Mouse (Mus musculus): Measurements from ENCODE around the gene Btla. TPM values are rescaled to one million over a fixed set of nuclear protein-coding genes. Genes with fewer than 3 reads are reported as not detected.

Btla gene
- polyA plus RNA-seq, 1 experiment from 2014 or later, result 0.06 TPM

DNA sequence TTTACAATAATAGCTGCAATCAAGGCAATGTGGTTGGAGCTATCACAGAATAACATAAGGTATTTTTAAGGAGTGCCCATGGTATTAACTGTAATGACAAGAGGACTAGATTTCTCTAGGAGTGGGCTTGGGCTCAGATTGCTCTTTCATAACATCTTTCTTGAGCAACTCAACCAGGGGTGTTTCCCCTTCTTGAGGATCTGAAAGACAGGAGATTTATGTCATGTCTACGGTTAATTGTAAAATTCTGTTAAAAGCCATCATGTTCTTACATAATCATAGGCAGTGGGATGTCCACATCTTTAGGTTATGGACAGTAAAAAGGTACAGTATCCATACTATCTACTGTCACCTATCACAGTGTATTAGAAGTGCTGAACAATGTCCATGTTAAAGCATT is 7.2 kb downstream of the Btla start:
- H3K4me3 ChIP-seq (replicated peaks), result no peak overlapping the region
- 90% methylated on average over 1 of the region's 1 CpGs for WGBS
- no peaks in the 10 kb centered on the region for H3K9me3 ChIP-seq (replicated peaks)
- H3K9ac ChIP-seq, result no peak overlapping the region
- no peaks in the 10 kb centered on the region for H3K36me3 ChIP-seq
- no peaks in the 10 kb centered on the region for H3K4me1 ChIP-seq
- no peak for ATAC-seq (replicated peaks; ENCODE audit: low FRiP score)
- H3K27ac ChIP-seq, result no peak overlapping the region
- H3K4me2 ChIP-seq, result no peak overlapping the region
- H3K27me3 ChIP-seq, result no peaks in the 10 kb centered on the region

DNA sequence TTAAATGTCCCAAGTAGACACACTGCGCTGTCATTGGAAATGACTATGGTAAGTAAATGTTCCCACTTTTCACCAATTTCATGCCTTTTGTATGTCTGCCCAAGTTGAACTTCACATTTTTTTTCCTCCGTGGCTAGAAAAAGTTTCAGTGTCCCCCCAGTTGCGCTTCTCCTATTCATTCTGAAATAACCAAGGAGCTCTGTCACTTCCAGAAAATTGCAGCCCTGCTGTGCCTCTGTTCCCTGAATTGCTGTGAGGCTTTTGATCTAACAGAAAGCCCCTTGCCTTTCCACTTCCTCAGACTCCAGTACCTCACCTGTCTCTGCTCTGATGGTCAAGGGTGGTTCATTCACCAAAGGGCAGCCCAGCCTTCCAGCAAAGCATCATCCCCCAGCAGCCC is 8.9 kb downstream of the Btla start:
- Histone ChIP-seq H3K9me3 (replicated peaks) (no peaks in the 10 kb centered on the region), H3K4me1 (no peaks in the 10 kb centered on the region), H3K36me3 (no peaks in the 10 kb centered on the region), H3K27ac (no peak overlapping the region), H3K27me3 (no peaks in the 10 kb centered on the region), H3K4me3 (replicated peaks) (no peak overlapping the region), H3K9ac (no peak overlapping the region), H3K4me2 (no peak overlapping the region)
- 77% methylated on average over 3 of the region's 3 CpGs for WGBS
- no peak for ATAC-seq (replicated peaks; ENCODE audit: low FRiP score)

DNA sequence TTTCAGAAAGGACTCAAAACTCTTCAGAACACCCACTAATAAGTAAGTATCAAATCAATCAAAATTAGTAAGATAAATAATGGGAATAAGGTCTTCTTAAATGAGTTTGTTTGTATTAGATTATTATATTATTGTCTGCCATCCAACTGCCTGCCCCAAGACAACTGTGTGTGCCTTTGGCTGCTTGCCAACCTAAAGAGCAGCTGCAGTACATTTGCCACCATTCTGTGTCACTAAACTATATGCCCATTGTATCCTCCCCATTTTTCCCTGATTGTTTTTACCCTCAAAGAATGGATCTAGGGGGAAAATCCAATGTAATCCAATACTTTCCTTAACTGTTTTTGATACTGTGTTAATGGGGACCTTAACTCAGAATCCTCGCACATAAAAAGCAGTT is 18.6 kb downstream of the Btla start:
- no peak overlapping the region for H3K27ac ChIP-seq
- 88% methylated on average over 1 of the region's 1 CpGs for WGBS
- no peak for ATAC-seq (replicated peaks; ENCODE audit: low FRiP score)
- H3K36me3 ChIP-seq, result no peaks in the 10 kb centered on the region
- H3K4me3 ChIP-seq (replicated peaks), result no peak overlapping the region
- H3K9ac ChIP-seq, result no peak overlapping the region
- no peaks in the 10 kb centered on the region for H3K9me3 ChIP-seq (replicated peaks)
- H3K4me2 ChIP-seq, result no peak overlapping the region
- H3K27me3 ChIP-seq, result no peaks in the 10 kb centered on the region
- H3K4me1 ChIP-seq, result no peaks in the 10 kb centered on the region

DNA sequence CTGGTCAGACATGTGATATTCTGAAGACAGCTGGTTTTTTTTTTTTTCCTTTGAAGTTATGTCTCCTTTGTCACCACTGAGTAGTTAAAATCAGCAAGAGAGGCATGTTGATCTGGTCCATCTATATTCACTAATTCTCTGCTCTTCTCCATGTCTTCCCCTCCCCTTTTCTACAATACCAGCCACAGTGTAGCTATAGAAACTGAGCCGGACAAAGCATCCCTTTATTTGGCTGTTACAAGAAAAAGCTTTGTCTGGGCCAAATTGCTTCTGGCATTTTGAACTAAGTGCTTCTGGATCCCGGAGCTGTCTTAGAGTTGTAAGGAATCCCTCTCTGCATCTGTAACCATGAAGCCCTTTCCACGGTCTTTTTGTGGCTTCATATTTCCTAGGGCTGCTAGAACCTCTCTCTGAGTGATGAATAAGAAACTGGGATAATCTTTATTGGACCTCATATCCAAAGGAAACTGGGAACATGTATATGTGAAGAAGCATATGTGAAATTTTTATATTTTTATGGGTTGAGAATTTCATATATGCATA is 20.9 kb downstream of the Btla start:
- ATAC-seq (replicated peaks; ENCODE audit: low FRiP score), result no peak
- 69% methylated on average over 3 of the region's 3 CpGs for WGBS
- no peaks in the 10 kb centered on the region for H3K4me1 ChIP-seq
- H3K27ac ChIP-seq, result no peak overlapping the region
- H3K9me3 ChIP-seq (replicated peaks), result no peaks in the 10 kb centered on the region
- no peak overlapping the region for H3K4me2 ChIP-seq
- H3K36me3 ChIP-seq, result no peaks in the 10 kb centered on the region
- no peak overlapping the region for H3K9ac ChIP-seq
- no peaks in the 10 kb centered on the region for H3K27me3 ChIP-seq
- no peak overlapping the region for H3K4me3 ChIP-seq (replicated peaks)

DNA sequence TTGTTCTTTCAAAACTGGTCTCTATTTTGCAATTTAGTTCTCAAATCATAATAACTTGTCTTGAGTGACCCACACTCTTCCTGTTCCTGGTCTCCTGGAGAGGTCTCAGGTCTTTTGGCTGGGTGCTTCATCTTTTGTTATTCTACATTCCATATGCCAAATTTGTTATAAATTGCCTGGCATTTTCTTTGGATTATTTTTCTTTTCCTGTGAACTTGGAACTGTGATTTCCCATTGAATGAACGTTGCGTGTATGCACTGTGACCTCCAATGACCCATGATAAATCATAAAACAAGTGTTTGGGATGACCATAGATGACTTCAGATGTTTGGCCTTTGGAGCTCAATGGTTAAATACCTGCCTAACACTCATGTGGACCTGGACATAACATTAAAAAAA is 25.6 kb downstream of the Btla start:
- no peak for ATAC-seq (replicated peaks; ENCODE audit: low FRiP score)

DNA sequence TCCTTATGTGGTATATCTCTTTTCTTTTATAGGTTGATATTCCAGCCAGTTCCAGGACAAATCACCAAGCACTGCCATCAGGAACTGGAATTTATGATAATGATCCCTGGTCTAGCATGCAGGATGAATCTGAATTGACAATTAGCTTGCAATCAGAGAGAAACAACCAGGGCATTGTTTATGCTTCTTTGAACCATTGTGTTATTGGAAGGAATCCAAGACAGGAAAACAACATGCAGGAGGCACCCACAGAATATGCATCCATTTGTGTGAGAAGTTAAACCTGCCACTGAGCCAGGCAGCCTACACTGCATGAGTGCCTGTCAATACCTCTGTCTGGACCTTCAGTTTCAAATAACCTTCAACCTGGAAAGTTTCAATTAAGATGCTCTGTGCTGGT is 26.2 kb downstream of the Btla start:
- Histone ChIP-seq H3K9ac (no peak overlapping the region), H3K27ac (no peak overlapping the region), H3K4me3 (replicated peaks) (no peak overlapping the region), H3K4me2 (no peak overlapping the region), H3K9me3 (replicated peaks) (no peaks in the 10 kb centered on the region), H3K4me1 (no peaks in the 10 kb centered on the region), H3K27me3 (no peaks in the 10 kb centered on the region), H3K36me3 (no peaks in the 10 kb centered on the region)
- ATAC-seq (replicated peaks; ENCODE audit: low FRiP score), result no peak

More for the DNA sequence above, 25.6 kb downstream of the Btla start:
- 36% methylated on average over 2 of the region's 2 CpGs for WGBS
- Histone ChIP-seq H3K9me3 (replicated peaks) (no peaks in the 10 kb centered on the region), H3K4me2 (no peak overlapping the region), H3K27ac (no peak overlapping the region), H3K4me1 (no peaks in the 10 kb centered on the region), H3K9ac (no peak overlapping the region), H3K27me3 (no peaks in the 10 kb centered on the region), H3K36me3 (no peaks in the 10 kb centered on the region), H3K4me3 (replicated peaks) (no peak overlapping the region)

DNA sequence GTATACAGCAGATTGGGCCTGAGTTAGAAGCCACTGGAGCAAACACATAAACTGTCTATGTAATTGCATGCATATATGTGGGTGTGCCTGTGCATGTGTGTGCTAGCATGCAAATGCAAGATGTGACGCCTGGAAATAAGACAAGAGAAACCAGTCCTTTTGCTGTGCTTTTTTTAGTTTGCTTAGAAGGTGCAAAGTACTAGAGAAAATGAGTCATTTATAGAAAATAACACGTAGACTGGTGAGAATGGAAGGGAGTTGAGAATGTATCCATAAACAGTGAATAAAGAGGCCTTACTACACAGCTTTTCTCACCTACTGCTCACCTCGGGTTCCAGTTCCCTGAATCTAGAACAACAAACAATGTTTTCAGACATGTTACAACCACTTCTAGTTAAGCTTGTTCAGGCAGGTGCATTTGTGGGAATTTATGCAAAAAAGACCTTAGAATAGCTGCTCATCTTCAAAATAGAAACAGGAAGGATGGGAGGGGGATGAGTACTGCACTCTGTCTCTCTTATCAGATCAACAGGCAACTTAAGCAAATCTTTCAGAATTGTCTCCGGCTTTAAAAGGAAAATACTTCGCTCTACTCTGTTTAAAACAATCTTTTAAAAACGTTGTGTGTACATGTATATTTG is 27.8 kb downstream of the Btla start:
- Histone ChIP-seq H3K4me2 (no peak overlapping the region), H3K4me1 (no peaks in the 10 kb centered on the region), H3K9me3 (replicated peaks) (no peaks in the 10 kb centered on the region), H3K9ac (no peak overlapping the region), H3K27ac (no peak overlapping the region), H3K27me3 (no peaks in the 10 kb centered on the region), H3K4me3 (replicated peaks) (no peak overlapping the region), H3K36me3 (no peaks in the 10 kb centered on the region)
- WGBS, result 78% methylated on average over 6 of the region's 6 CpGs
- no peak for ATAC-seq (replicated peaks; ENCODE audit: low FRiP score)

DNA sequence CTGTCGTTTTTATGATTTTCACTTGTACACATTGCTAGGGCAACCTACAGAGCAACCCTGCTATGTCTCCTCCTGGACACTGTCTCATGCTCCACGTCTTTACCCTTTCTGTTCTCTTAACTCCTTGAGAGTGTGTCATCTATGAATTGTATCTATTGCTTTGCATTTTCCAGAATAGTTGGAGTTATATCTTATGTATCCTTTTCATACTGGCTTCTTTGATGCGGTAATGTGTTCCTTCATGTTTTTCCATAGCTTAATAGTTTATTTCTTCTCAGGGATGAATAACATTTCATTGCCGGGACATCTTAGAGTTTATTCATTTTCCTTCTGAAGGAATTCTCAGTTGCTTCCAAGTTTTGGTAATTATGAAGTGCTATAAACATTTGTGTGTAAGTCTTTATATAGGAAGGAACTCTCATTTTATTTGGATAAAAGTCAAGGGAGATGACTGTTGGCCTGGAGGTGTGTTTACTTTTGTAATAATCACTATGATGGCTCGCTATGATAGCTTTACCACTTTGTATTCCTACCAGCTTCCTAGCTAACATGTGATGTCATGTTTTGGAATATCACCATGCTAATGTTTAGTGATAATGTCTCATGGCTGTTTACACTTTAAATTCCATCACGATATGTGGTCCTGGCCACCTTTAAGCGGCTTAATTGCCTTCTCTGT is 31.2 kb downstream of the Btla start:
- Histone ChIP-seq H3K27me3 (no peaks in the 10 kb centered on the region), H3K36me3 (no peaks in the 10 kb centered on the region), H3K4me1 (no peaks in the 10 kb centered on the region), H3K4me2 (no peak overlapping the region), H3K27ac (no peak overlapping the region), H3K9ac (no peak overlapping the region), H3K9me3 (replicated peaks) (no peaks in the 10 kb centered on the region), H3K4me3 (replicated peaks) (no peak overlapping the region)
- no peak for ATAC-seq (replicated peaks; ENCODE audit: low FRiP score)
- 86% methylated on average over 7 of the region's 7 CpGs for WGBS

DNA sequence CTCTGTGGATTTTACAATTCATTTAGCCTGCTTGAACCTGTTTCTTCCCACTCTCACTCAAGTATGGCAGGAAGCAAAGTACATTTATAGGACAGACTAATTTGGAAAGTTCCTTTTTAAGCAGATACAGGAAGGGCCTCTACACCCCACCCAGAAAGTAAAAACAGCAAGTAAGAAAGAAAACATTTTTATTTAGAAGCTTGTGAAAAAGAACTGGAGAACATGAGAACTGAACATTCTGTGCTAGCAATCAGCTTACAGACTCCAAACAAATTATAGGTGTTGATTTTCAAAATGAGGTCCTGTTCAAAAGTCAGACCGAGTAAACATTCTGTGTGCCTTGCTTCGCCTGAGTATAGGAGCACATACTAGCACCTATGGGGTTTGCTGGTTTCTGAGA is 32.8 kb downstream of the Btla start:
- ATAC-seq (replicated peaks; ENCODE audit: low FRiP score), result no peak
- no peak overlapping the region for H3K27ac ChIP-seq
- no peaks in the 10 kb centered on the region for H3K27me3 ChIP-seq
- H3K9ac ChIP-seq, result no peak overlapping the region
- 73% methylated on average over 2 of the region's 2 CpGs for WGBS
- H3K9me3 ChIP-seq (replicated peaks), result no peaks in the 10 kb centered on the region
- H3K36me3 ChIP-seq, result no peaks in the 10 kb centered on the region
- H3K4me1 ChIP-seq, result no peaks in the 10 kb centered on the region
- H3K4me3 ChIP-seq (replicated peaks), result no peak overlapping the region
- no peak overlapping the region for H3K4me2 ChIP-seq

DNA sequence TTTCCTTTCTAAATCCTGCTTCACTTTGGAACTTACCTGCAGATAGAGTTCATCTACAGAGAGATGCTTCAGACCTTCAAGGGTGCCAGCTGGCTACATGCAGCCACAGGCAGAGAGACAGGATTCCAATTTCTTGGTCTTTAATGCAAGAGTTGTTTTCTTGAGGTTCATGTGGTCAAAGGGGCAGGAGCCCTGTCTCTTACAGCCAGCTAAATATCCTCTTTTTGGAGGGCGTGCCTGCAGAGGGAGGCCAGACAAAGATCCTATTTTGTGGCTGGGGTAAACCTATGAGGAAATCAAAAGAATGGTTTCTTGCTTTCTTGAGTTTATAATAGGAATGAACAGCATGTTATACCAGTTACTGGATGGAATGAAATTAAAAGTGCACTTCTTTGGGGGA is 33.5 kb downstream of the Btla start:
- Histone ChIP-seq H3K27ac (no peak overlapping the region), H3K36me3 (no peaks in the 10 kb centered on the region), H3K9me3 (replicated peaks) (no peaks in the 10 kb centered on the region), H3K4me3 (replicated peaks) (no peak overlapping the region), H3K27me3 (no peaks in the 10 kb centered on the region), H3K4me2 (no peak overlapping the region), H3K4me1 (no peaks in the 10 kb centered on the region), H3K9ac (no peak overlapping the region)
- ATAC-seq (replicated peaks; ENCODE audit: low FRiP score), result no peak
- WGBS, result 87% methylated on average over 1 of the region's 1 CpGs

DNA sequence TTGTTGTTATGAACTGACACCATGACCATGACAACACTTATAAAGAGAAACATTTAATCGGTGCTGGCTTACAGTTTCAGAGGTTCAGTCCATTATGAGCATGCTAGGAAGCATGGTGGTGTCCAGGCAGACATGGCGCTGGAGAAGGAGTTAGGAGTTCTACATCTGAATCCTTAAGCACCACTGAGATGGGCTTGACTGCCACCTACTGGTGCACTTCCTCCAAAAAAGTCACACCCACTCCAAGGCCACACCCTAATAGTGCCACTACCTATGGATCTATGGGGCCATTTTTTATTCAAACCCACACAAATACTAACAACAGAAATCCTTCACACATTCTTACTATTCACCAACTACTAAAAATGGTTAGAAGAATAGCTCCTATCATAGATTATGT is 35.5 kb downstream of the Btla start:
- H3K4me1 ChIP-seq, result no peaks in the 10 kb centered on the region
- no peaks in the 10 kb centered on the region for H3K27me3 ChIP-seq
- no peak overlapping the region for H3K9ac ChIP-seq
- H3K4me3 ChIP-seq (replicated peaks), result no peak overlapping the region
- no peaks in the 10 kb centered on the region for H3K9me3 ChIP-seq (replicated peaks)
- no peak overlapping the region for H3K27ac ChIP-seq
- H3K4me2 ChIP-seq, result no peak overlapping the region
- no peak for ATAC-seq (replicated peaks; ENCODE audit: low FRiP score)
- whole genome bisulfite sequencing, result 90% methylated on average over 2 of the region's 2 CpGs
- H3K36me3 ChIP-seq, result no peaks in the 10 kb centered on the region

DNA sequence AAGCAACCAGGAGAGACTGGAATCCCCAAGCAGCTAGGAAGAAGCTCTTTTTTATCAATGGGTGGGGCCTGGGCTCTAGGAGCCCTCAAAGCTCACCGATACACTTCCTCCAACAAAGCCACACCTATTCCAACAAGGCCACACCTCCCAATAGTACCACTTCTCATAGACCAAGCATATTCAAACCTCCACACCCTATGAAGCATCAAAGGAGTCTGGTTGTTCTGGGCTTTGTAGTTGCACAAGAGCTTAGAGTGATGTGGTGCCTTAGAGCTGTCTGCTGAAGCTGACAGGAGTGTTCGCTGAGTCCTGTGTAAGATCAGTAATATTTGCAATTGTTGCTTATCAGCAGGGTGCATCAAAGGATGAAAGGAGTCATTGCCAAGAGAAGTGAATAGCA is 37.2 kb downstream of the Btla start:
- H3K9ac ChIP-seq, result no peak overlapping the region
- ATAC-seq (replicated peaks; ENCODE audit: low FRiP score), result no peak
- H3K27ac ChIP-seq, result no peak overlapping the region
- no peaks in the 10 kb centered on the region for H3K27me3 ChIP-seq
- H3K4me2 ChIP-seq, result no peak overlapping the region
- no peaks in the 10 kb centered on the region for H3K36me3 ChIP-seq
- H3K9me3 ChIP-seq (replicated peaks), result no peaks in the 10 kb centered on the region
- no peaks in the 10 kb centered on the region for H3K4me1 ChIP-seq
- WGBS, result 80% methylated on average over 2 of the region's 2 CpGs
- H3K4me3 ChIP-seq (replicated peaks), result no peak overlapping the region

DNA sequence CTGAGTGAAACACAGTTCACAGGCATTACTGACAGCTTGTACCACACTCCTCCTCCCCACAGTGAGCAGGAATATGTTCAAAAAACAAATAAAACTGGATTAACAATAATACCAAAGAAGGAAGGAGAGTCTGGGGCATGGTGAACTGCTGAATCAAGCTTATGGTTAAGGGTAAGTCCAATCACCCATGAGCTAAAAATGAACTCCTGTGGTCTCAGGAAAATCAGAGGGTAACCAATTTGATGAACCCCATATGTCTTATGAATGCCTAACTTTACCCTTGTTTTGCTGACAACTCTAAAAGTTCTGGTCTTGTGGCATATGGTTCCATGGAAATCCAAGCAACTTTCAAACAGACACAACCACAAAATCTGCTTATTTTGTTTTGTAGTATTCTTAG is 37.9 kb downstream of the Btla start:
- Histone ChIP-seq H3K27ac (no peak overlapping the region), H3K9me3 (replicated peaks) (no peaks in the 10 kb centered on the region), H3K4me2 (no peak overlapping the region), H3K4me1 (no peaks in the 10 kb centered on the region), H3K9ac (no peak overlapping the region), H3K36me3 (no peaks in the 10 kb centered on the region), H3K4me3 (replicated peaks) (no peak overlapping the region), H3K27me3 (no peaks in the 10 kb centered on the region)
- ATAC-seq (replicated peaks; ENCODE audit: low FRiP score), result no peak

Data from kidney, embryonic 15.5 days (tissue).